ENCODE assay signal across 8 mouse cellular contexts in genomic region chr17:34109806-34110195, GRCm38 (mm10). TPM values are rescaled to one million over a fixed set of nuclear protein-coding genes. Genes with fewer than 3 reads are reported as not detected.
A peak's percentile ranks its signal among the peaks of the same experiment; 100 is the strongest.
DNase-seq lines count a peak whose midpoint lies in the region; ATAC-seq and TF ChIP-seq lines count a peak whose summit lies in the region.

No protein-coding gene starts in this region.

- peaks cover 10% of the 10 kb centered on the region for H3K4me1 ChIP-seq in heart, embryonic 15.5 days (replicated peaks)
- H3K4me1 ChIP-seq in CH12.LX (ENCODE audit: control insufficient read depth in 1 of 2, insufficient read depth in 2 of 2), result peaks cover 7 to 23% of the 10 kb centered on the region in 2 experiments
- H3K4me1 ChIP-seq in forebrain, embryonic 15.5 days, result peaks cover 11% of the 10 kb centered on the region
- peaks cover 2% of the 10 kb centered on the region for H3K4me1 ChIP-seq in liver, embryonic 15.5 days (replicated peaks)

- no peak for TF ChIP-seq POLR2A in CH12.LX (IDR thresholded peaks at IDR 0.05; ENCODE audit: low read depth, low read length)

- 0 out of 2 replicates have a peak overlapping the region, but pooled peaks have one; percentile 43 for H3K27ac ChIP-seq in heart, embryonic 15.5 days
- no peak overlapping the region for H3K27ac ChIP-seq in CH12.LX (ENCODE audit: insufficient read depth, low read depth)
- peak overlapping the region; percentile 49 for H3K27ac ChIP-seq in forebrain, embryonic 15.5 days (replicated peaks)
- 0 out of 2 replicates have a peak overlapping the region, but pooled peaks have one; percentile 24 for H3K27ac ChIP-seq in liver, embryonic 15.5 days (replicated peaks)

- TF ChIP-seq RAD21 in CH12.LX (IDR thresholded peaks at IDR 0.05; ENCODE audit: low read depth, low read length), result no peak

- TF ChIP-seq EP300 in CH12.LX (IDR thresholded peaks at IDR 0.05; ENCODE audit: low read length), result no peak

- 60% methylated on average over 3 of the region's 3 CpGs for WGBS in heart, embryonic 15.5 days
- WGBS in forebrain, embryonic 15.5 days, result 69% methylated on average over 3 of the region's 3 CpGs
- WGBS in liver, embryonic 15.5 days (ENCODE audit: insufficient replicate concordance), result 69% methylated on average over 3 of the region's 3 CpGs

- no peak; the same call in 1 of the 2 replicates for ATAC-seq in heart, embryonic 15.5 days (replicated peaks; ENCODE audit: insufficient number of reproducible peaks, insufficient read depth, low FRiP score, low read depth)
- ATAC-seq in forebrain, embryonic 15.5 days (replicated peaks), result peak; percentile 21; the same call in 1 of the 2 replicates
- ATAC-seq in liver, embryonic 15.5 days (ENCODE audit: insufficient read depth), result no peak

- H3K79me2 ChIP-seq in CH12.LX (replicated peaks; ENCODE audit: control insufficient read depth, extremely low read depth, insufficient read depth, poor library complexity, severe bottlenecking), result peaks cover 9% of the 10 kb centered on the region

- no peak for DNase-seq in heart, adult 11 months
- no peak for DNase-seq in CH12.LX (ENCODE audit: extremely low read depth)
- no peak for DNase-seq in ovary, postnatal 10 days (ENCODE audit: low spot score)
- DNase-seq in spleen, adult 18-20 months, result no peak
- DNase-seq in right cerebral cortex, postnatal 10 days (ENCODE audit: low spot score in 2 of 2), result no peak

- no peaks in the 10 kb centered on the region for H3K27me3 ChIP-seq in heart, embryonic 15.5 days
- H3K27me3 ChIP-seq in CH12.LX (replicated peaks), result no peaks in the 10 kb centered on the region
- H3K27me3 ChIP-seq in forebrain, embryonic 15.5 days, result no peaks in the 10 kb centered on the region
- no peaks in the 10 kb centered on the region for H3K27me3 ChIP-seq in liver, embryonic 15.5 days

- no peak overlapping the region for H3K4me2 ChIP-seq in heart, embryonic 15.5 days
- no peak overlapping the region for H3K4me2 ChIP-seq in CH12.LX (ENCODE audit: insufficient read depth, low read depth, poor library complexity, severe bottlenecking)
- no peak overlapping the region for H3K4me2 ChIP-seq in forebrain, embryonic 15.5 days (replicated peaks)
- H3K4me2 ChIP-seq in liver, embryonic 15.5 days, result no peak overlapping the region

- in situ Hi-C loops in CH12.LX (cut with MboI; ENCODE audit: low pct_ligation_motif_present, low pct_unique_long_range_greater_than_20kb, low sequenced_read_pairs), result no loop called here

- TF ChIP-seq CTCF in CH12.LX (conservative IDR thresholded peaks at IDR 0.05 in 1 of 2, IDR thresholded peaks at IDR 0.05 in 1 of 2; ENCODE audit: low read depth in 2 of 2, low read length in 2 of 2), result no peak

- no peaks in the 10 kb centered on the region for H3K9me3 ChIP-seq in heart, embryonic 15.5 days (replicated peaks)
- H3K9me3 ChIP-seq in CH12.LX (replicated peaks; ENCODE audit: low read length), result peaks cover 2% of the 10 kb centered on the region
- no peaks in the 10 kb centered on the region for H3K9me3 ChIP-seq in forebrain, embryonic 15.5 days
- no peaks in the 10 kb centered on the region for H3K9me3 ChIP-seq in liver, embryonic 15.5 days (replicated peaks)

- H3K9ac ChIP-seq in heart, embryonic 15.5 days, result no peak overlapping the region
- no peak overlapping the region for H3K9ac ChIP-seq in CH12.LX (ENCODE audit: insufficient read depth, low read depth)
- no peak overlapping the region for H3K9ac ChIP-seq in forebrain, embryonic 15.5 days (replicated peaks)
- no peak overlapping the region for H3K9ac ChIP-seq in liver, embryonic 15.5 days

- no peak overlapping the region for H3K4me3 ChIP-seq in heart, embryonic 15.5 days
- no peak overlapping the region for H3K4me3 ChIP-seq in CH12.LX (replicated peaks in 1 of 3; ENCODE audit: low read depth in 2 of 3, low read length in 2 of 3, poor library complexity in 1 of 3)
- H3K4me3 ChIP-seq in forebrain, embryonic 15.5 days, result no peak overlapping the region
- H3K4me3 ChIP-seq in liver, embryonic 15.5 days (replicated peaks), result no peak overlapping the region

- peaks cover 47% of the 10 kb centered on the region for H3K36me3 ChIP-seq in heart, embryonic 15.5 days
- peaks cover 38 to 59% of the 10 kb centered on the region in 2 experiments for H3K36me3 ChIP-seq in CH12.LX (replicated peaks in 1 of 2; ENCODE audit: control insufficient read depth in 1 of 2, insufficient read depth in 1 of 2, low read length in 1 of 2)
- H3K36me3 ChIP-seq in forebrain, embryonic 15.5 days, result peaks cover 54% of the 10 kb centered on the region
- peaks cover 60% of the 10 kb centered on the region for H3K36me3 ChIP-seq in liver, embryonic 15.5 days (replicated peaks)

- dilution Hi-C loops in CH12.LX (cut with MboI; ENCODE audit: extremely low pct_ligation_motif_present, extremely low pct_unique_long_range_greater_than_20kb, low sequenced_read_pairs), result no loop called here

TF ChIP-seq in CH12.LX, 34 proteins besides CTCF, POLR2A, EP300 and RAD21:
- TF ChIP-seq POLR2AphosphoS2 (IDR thresholded peaks at IDR 0.05; ENCODE audit: low read depth, low read length) (0 out of 2 replicates have a peak, but pooled peaks have one; percentile 7), GABPA (IDR thresholded peaks at IDR 0.05; ENCODE audit: insufficient replicate concordance, low read depth, low read length) (no peak), ZMIZ1 (IDR thresholded peaks at IDR 0.05; ENCODE audit: low read depth, low read length) (peak; percentile 40; the same call in 1 of the 2 replicates)

RNA-seq across cellular contexts. Expression of gene H2-DMa, which starts 9.5 kb away (rescaled TPM):
- polyA plus RNA-seq in heart, embryonic 15.5 days (2015; fragmentation: Nextera tagmentation; extraction: Ambion mirVana), result 6.0 and 13.6 TPM in 2 replicates
- 67.7 and 77.4 TPM in 2 replicates for total RNA-seq in CH12.LX (2012; rRNA removed)
- total RNA-seq in CH12.LX (2014; rRNA removed), result 114 and 119 TPM in 2 replicates
- polyA plus RNA-seq in CH12.LX (2012; ENCODE audit: insufficient read length, low read depth), result 82.5 and 112 TPM in 2 replicates
- polyA plus RNA-seq in forebrain, embryonic 15.5 days (2015; fragmentation: Nextera tagmentation; extraction: Ambion mirVana), result 12.9 and 13.0 TPM in 2 replicates
- polyA plus RNA-seq in liver, embryonic 15.5 days (2015; fragmentation: Nextera tagmentation; extraction: Ambion mirVana), result 6.4 TPM in 2 replicates

RNA-seq across cellular contexts. Expression of gene Brd2, which starts 12.6 kb away (rescaled TPM):
- 59.0 and 77.7 TPM in 2 replicates for polyA plus RNA-seq in heart, embryonic 15.5 days (2015; fragmentation: Nextera tagmentation; extraction: Ambion mirVana)
- total RNA-seq in CH12.LX (2012; rRNA removed), result 101 and 125 TPM in 2 replicates
- 137 and 141 TPM in 2 replicates for total RNA-seq in CH12.LX (2014; rRNA removed)
- 247 and 252 TPM in 2 replicates for polyA plus RNA-seq in CH12.LX (2012; ENCODE audit: insufficient read length, low read depth)
- polyA plus RNA-seq in forebrain, embryonic 15.5 days (2015; fragmentation: Nextera tagmentation; extraction: Ambion mirVana), result 132 and 133 TPM in 2 replicates
- 37.8 and 40.1 TPM in 2 replicates for polyA plus RNA-seq in liver, embryonic 15.5 days (2015; fragmentation: Nextera tagmentation; extraction: Ambion mirVana)

RNA-seq across cellular contexts. Expression of gene H2-Oa, which starts 17.7 kb away (rescaled TPM):
- 0.29 and 0.94 TPM in 2 replicates for polyA plus RNA-seq in heart, embryonic 15.5 days (2015; fragmentation: Nextera tagmentation; extraction: Ambion mirVana)
- total RNA-seq in CH12.LX (2012; rRNA removed) (16.1 and 21.5 TPM in 2 replicates), CH12.LX (2014; rRNA removed) (32.8 and 42.7 TPM in 2 replicates)
- 30.5 and 40.4 TPM in 2 replicates for polyA plus RNA-seq in CH12.LX (2012; ENCODE audit: insufficient read length, low read depth)
- polyA plus RNA-seq in forebrain, embryonic 15.5 days (2015; fragmentation: Nextera tagmentation; extraction: Ambion mirVana), result 0.15 TPM in 1 of 2 replicates, not detected in the other
- polyA plus RNA-seq in liver, embryonic 15.5 days (2015; fragmentation: Nextera tagmentation; extraction: Ambion mirVana), result 0.17 and 0.40 TPM in 2 replicates

RNA-seq across cellular contexts. Expression of gene H2-DMb2, which starts 33.3 kb away (rescaled TPM):
- polyA plus RNA-seq in heart, embryonic 15.5 days (2015; fragmentation: Nextera tagmentation; extraction: Ambion mirVana), result 0.69 and 2.5 TPM in 2 replicates
- total RNA-seq in CH12.LX (2012; rRNA removed), result 107 and 135 TPM in 2 replicates
- 173 and 199 TPM in 2 replicates for total RNA-seq in CH12.LX (2014; rRNA removed)
- 161 and 175 TPM in 2 replicates for polyA plus RNA-seq in CH12.LX (2012; ENCODE audit: insufficient read length, low read depth)
- polyA plus RNA-seq in forebrain, embryonic 15.5 days (2015; fragmentation: Nextera tagmentation; extraction: Ambion mirVana), result 1.0 and 1.4 TPM in 2 replicates
- polyA plus RNA-seq in liver, embryonic 15.5 days (2015; fragmentation: Nextera tagmentation; extraction: Ambion mirVana), result 0.54 and 1.0 TPM in 2 replicates

RNA-seq across cellular contexts. Expression of gene H2-DMb1, which starts 43.1 kb away (rescaled TPM):
- 0.34 and 3.2 TPM in 2 replicates for polyA plus RNA-seq in heart, embryonic 15.5 days (2015; fragmentation: Nextera tagmentation; extraction: Ambion mirVana)
- total RNA-seq in CH12.LX (2012; rRNA removed) (60.7 and 67.0 TPM in 2 replicates), CH12.LX (2014; rRNA removed) (77.4 and 102 TPM in 2 replicates)
- 147 and 149 TPM in 2 replicates for polyA plus RNA-seq in CH12.LX (2012; ENCODE audit: insufficient read length, low read depth)
- polyA plus RNA-seq in forebrain, embryonic 15.5 days (2015; fragmentation: Nextera tagmentation; extraction: Ambion mirVana), result 0.88 and 0.91 TPM in 2 replicates
- polyA plus RNA-seq in liver, embryonic 15.5 days (2015; fragmentation: Nextera tagmentation; extraction: Ambion mirVana), result 1.6 and 1.7 TPM in 2 replicates

Comparison
In these comparisons a context has a peak if more than half of its experiments do, and no peak if none do; other contexts are left out.
1. RNA of gene H2-Oa, which starts 17.7 kb away (polyA plus RNA-seq): 30.5 to 40.4 TPM in CH12.LX; 0.17 to 0.40 TPM in liver, embryonic 15.5 days, 0.29 to 0.94 TPM in heart, embryonic 15.5 days and 0.15 TPM in forebrain, embryonic 15.5 days; every median in the first group is over 10 times any median in the second.